Mouse (Mus musculus): ENCODE measurements around the gene C5ar1. TPM values are rescaled to one million over a fixed set of nuclear protein-coding genes. Genes with fewer than 3 reads are reported as not detected.

The C5ar1 gene
- polyA plus RNA-seq (2012; rRNA removed) = 0.74 and 1.6 TPM in 2 replicates

GRCm38 (mm10) chr7:16259110-16259590 lies at the start of gene C5ar1:
Gene C5ar1 (minus strand): TSS chr7:16259540.

GRCm38 (mm10) chr7:16308093-16308492 lies 48.8 kb upstream of the C5ar1 start, which contains the start of gene Bbc3:
Gene Bbc3 (plus strand): TSS chr7:16308393.

DNA sequence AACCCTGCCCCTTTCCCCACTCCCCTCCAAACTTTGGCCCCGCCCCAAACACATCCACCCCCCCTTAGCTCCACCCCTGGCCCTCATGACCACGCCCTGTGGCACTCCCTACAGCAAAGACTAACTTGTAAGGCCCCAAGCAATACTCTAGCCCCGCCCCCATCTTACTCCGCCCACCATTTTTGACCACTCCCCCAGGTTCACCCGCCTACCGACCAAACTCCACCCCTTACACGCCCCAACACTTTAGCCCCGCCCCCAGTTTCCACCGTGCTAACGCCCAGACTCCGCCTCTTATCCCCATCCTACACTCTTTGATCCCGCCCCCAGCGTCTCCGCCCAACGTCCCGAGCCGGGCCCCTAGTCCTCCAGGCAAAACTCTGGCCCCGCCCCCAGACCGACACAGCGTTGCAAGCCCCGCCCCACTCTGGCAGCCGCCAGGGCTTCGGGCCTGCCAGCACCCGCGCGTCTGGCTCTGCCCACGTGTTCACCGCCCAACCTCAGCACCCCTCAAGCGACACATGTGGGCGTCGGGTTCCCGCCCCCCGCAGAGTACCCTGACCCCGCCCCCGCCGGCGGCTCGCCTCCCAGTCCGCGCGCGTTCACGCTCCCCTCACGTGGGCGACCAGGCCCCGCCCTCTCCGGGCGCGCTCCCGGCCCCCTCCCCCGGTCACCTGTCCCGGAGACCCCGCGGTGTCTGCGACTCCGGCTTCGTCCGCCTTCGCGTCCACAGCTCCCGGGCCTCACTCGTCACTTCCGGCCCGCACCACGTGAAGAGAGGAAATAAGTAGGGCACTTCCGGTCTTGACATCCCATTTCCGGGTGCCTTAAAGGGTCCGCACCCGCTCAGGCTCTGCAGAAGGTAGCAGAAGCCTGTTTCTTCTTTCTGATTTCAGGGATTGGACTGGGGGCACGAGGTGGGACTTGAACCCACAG lies 27.0 kb upstream of the C5ar1 start, which contains the start of gene Ccdc9:
Gene Ccdc9, minus strand, starts transcription at position 770 of the 936 bp plus-strand sequence.

DNA sequence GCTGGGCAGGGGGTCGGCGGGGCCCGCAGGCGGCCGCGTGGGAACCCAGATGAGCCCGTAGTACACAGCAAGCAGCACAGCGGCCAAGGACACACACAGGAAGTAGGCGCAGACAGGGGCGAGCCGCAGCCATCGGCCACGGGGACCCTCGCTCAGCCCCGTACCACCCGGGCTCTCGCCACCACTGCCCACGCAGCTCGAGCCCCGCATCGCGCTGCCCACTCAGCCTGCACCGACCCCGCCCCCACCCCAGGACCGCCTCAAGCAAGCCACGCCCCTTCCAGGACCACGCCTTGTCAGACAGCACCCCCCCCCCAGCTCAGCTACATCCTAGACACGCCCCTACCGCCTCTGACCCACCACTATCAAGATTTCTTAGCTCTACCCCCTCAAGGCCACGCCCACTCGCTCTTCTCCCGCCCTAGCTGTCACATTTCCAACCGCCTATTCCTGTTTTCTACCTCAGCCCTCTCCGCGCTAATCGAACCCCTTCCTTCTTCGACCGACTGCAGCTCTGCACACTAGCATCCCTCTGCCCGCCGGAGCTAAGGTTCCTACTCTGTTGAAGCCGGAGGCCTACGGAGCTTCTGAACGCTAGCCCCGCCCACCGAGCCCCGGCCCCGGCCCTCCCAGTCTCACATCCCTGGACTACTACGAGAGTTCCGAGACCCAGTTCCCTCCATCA lies 13.9 kb upstream of the C5ar1 start, which contains the start of gene Inafm1:
Gene Inafm1, minus strand, starts transcription at position 537 of the 685 bp plus-strand sequence.

DNA sequence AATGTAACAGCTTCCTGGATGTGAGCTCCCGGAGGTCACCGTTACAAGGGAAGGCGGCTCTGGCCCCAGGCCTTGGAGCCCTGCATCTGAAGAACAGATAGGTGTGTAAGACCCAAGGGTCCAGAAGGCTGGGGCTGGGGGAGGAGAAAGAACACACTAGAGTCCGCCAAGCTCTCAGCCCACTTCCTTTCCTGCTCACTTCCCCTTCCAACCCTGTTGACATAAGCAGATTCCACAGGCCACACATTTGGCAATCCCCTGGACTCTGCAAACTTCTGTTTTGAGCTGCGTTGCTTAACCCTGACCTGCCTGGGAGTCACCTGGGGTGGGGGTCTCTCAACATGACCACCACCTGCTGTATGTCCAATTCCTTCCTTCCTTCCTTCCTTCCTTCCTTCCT lies 15.3 kb downstream of the C5ar1 start, which contains the start of gene C5ar2:
Gene C5ar2, minus strand, starts transcription at position 88 of the 400 bp plus-strand sequence.

DNA sequence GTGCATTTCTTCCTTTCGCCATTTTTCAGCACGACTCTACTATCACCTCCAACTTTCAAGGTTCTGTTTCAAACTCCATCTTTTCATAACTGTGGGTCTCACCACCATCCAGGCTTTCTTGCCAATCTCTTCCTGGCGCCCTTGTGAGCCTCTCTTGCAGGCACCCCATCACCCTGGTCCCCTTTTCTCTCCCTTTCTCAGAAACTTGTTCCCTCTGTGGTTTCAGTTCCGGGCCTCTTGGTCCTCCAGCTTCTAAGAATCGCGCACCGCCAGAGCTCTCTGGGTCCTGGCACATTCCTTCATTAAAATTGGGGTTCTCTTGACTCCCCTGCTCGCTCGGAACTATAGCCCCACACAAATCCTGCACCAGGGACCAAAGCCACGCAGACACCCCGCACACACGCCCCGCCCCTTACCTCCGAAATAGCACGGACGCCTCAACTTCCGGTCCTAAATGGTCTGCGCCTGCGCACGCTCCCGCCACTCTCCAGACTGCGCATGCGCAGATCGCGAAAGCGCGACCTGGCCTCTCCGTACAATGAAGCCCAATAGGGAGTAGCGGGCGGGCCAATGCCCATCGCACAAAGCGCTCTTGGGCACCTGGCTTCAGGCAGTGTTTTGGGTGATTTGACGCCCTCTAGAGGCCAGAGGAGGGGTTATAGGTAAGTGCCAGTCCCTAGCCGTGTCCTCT lies 37.6 kb downstream of the C5ar1 start, which contains the start of gene Dhx34:
Gene Dhx34, minus strand, starts transcription at position 456 of the 691 bp plus-strand sequence.

Other genes with a start within 250 kb of the C5ar1 start
- gene Bicra, start 211.6 kb downstream of the C5ar1 start, polyA plus RNA-seq (2012; rRNA removed) = 7.8 and 12.0 TPM in 2 replicates
- 0.28 TPM in 2 replicates for gene Zfp541, start 197.7 kb downstream of the C5ar1 start, polyA plus RNA-seq (2012; rRNA removed)
- gene Napa, start 161.1 kb downstream of the C5ar1 start, polyA plus RNA-seq (2012; rRNA removed) = 179 and 189 TPM in 2 replicates
- 51.4 and 53.5 TPM in 2 replicates for gene Kptn, start 139.6 kb downstream of the C5ar1 start, polyA plus RNA-seq (2012; rRNA removed)
- 29.3 and 35.9 TPM in 2 replicates for gene Slc8a2, start 129.7 kb downstream of the C5ar1 start, polyA plus RNA-seq (2012; rRNA removed)
- 155 and 163 TPM in 2 replicates for gene Meis3, start 84.5 kb downstream of the C5ar1 start, polyA plus RNA-seq (2012; rRNA removed)
- 12.0 and 12.1 TPM in 2 replicates for gene Dhx34, start 37.5 kb downstream of the C5ar1 start, polyA plus RNA-seq (2012; rRNA removed)
- 0.09 and 0.12 TPM in 2 replicates for gene C5ar2, start 15.4 kb downstream of the C5ar1 start, polyA plus RNA-seq (2012; rRNA removed)
- gene Inafm1, start 14.1 kb upstream of the C5ar1 start, polyA plus RNA-seq (2012; rRNA removed) = 53.8 and 57.4 TPM in 2 replicates
- gene Ccdc9, start 27.3 kb upstream of the C5ar1 start, polyA plus RNA-seq (2012; rRNA removed) = 40.8 and 46.5 TPM in 2 replicates
- 38.4 and 42.7 TPM in 2 replicates for gene Bbc3, start 48.9 kb upstream of the C5ar1 start, polyA plus RNA-seq (2012; rRNA removed)
- 156 and 162 TPM in 2 replicates for gene Sae1, start 128.3 kb upstream of the C5ar1 start, polyA plus RNA-seq (2012; rRNA removed)
- 42.4 and 44.3 TPM in 2 replicates for gene Zc3h4, start 141.4 kb upstream of the C5ar1 start, polyA plus RNA-seq (2012; rRNA removed)
- gene Tmem160, start 193.2 kb upstream of the C5ar1 start, polyA plus RNA-seq (2012; rRNA removed) = 62.8 and 69.6 TPM in 2 replicates
- 12.0 and 16.5 TPM in 2 replicates for gene Npas1, start 218.2 kb upstream of the C5ar1 start, polyA plus RNA-seq (2012; rRNA removed)

Measured in central nervous system, embryonic 18 days (tissue).